Mouse (Mus musculus): Measurements from ENCODE around the gene Tagln.

- TF ChIP-seq CTCF (IDR thresholded peaks at IDR 0.05; ENCODE audit: extremely low read depth, insufficient read depth, insufficient read length, insufficient replicate concordance) (no peak), POLR2A (IDR thresholded peaks at IDR 0.05; ENCODE audit: low read depth, low read length) (no peak)
Observed at GRCm38 (mm10) chr9:45958023-45958670, 22.3 kb upstream of the Tagln start.

All from spleen, adult 2 months (tissue).